Mouse (Mus musculus) adrenal gland, adult 18-20 months (tissue): ENCODE results near the gene Tmem132d. TPM values are rescaled to one million over a fixed set of nuclear protein-coding genes. Genes with fewer than 3 reads are reported as not detected.

ENCODE experiments used
- DNase-seq, 2 experiments: peaks; one replicate each; pipeline ENCODE4 v3.0.0; 2021 to 2022; ENCODE audit warnings: low spot score in 2 of 2
- total RNA-seq, 2 experiments: library from RNA; stranded (reverse); gene quantifications; 1 replicate in 1 of 2; 2 replicates in 1 of 2; pipeline ENCODE4 v1.2.3; 2021

Tmem132d gene
- total RNA-seq, 2 experiments from 2014 or later, result 0.06 TPM; not detected in 1

GRCm38 (mm10) chr5:128233101-128233500 is 199.8 kb downstream of the Tmem132d start:
- no peak for DNase-seq

DNA sequence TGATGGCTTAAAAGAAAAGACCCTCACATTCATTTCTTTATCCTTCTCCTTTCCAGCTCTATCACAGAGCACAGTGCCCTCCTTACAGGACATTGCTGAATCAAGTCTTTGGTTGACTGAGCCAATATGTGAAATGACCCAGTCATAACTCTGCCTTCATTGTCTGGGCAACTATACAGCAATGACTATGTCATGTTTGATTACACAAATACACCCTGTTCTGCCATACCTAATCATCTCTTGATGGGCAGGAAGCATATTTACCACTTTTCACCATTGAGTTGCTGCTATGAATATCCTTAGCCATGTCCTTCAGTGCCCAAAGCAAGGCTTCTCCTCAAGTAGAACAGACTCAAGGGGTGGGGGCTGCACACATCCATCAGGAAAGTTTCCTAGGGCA is 214.6 kb downstream of the Tmem132d start:
- no peak for DNase-seq

- no peak for DNase-seq
Observed at GRCm38 (mm10) chr5:128211125-128211524, 221.8 kb downstream of the Tmem132d start.

DNA sequence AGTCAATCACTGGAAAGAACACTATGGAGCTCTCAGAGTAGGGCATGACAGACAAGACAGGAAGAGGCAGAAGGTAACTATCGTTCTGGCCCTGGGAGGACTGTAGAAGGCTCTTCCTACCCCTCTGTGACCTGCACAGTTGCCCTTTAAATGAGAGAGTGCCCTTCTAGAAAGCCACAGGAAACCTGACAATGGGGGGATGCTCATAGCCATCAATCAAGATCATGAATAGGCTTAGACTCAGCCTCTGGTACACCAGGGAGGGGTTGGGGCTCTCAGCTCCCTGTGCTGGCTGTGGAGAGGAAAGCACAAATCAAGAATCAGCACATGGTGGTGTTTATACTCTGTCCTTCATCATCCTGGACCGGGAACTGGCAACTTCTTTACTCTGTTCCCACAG is 227.2 kb downstream of the Tmem132d start:
- DNase-seq, result no peak

GRCm38 (mm10) chr5:128204685-128205320 is 228.1 kb downstream of the Tmem132d start:
- DNase-seq, result no peak

- DNase-seq, result no peak
Observed at GRCm38 (mm10) chr5:128203879-128204581, 228.8 kb downstream of the Tmem132d start.

DNA sequence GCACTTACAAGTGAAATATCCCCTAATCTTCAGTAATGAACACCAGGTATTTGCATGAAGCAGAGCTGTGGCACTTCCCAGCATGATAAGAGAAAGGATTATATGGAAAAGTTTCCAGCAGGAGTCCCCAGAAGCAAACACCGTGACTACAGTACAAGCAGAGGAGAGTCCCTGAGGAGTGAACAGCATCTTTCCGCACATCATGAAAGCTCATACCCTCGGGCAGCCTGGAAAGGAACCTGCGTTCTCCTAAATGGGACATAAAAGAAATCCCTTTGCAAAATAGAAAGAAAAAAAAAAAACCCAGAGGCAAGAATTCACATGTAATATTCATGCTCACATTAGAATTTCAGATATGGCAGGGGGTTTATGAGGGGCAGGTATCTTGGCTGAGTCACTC is 238.8 kb downstream of the Tmem132d start:
- no peak for DNase-seq

- no peak for DNase-seq
Observed at GRCm38 (mm10) chr5:128192485-128193055, 240.3 kb downstream of the Tmem132d start.

DNA sequence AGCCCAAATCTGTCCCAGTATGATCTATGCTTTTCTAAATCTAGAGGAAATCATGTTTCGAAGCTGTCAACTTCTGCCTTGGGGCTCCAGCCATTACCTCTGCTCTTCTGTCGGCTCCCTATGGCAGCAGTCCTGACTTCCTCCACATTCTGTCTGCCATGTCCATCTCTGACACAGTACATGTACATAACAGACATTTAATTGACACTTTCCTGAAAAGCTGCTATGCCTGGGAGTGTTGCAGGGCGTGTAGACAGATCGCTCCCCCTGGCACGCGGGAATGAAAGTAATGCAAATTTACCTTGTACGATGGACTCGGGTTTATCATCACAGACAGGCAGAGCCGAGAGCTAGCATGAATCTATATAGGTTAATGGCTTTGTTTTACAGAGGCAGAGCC is 241.2 kb downstream of the Tmem132d start:
- no peak for DNase-seq

- DNase-seq, result no peak
Observed at GRCm38 (mm10) chr5:128190243-128190820, 242.5 kb downstream of the Tmem132d start.

GRCm38 (mm10) chr5:128176234-128176633 is 256.6 kb downstream of the Tmem132d start:
- DNase-seq, result no peak

- DNase-seq, result no peak
Observed at GRCm38 (mm10) chr5:128158901-128159675, 273.8 kb downstream of the Tmem132d start.

DNA sequence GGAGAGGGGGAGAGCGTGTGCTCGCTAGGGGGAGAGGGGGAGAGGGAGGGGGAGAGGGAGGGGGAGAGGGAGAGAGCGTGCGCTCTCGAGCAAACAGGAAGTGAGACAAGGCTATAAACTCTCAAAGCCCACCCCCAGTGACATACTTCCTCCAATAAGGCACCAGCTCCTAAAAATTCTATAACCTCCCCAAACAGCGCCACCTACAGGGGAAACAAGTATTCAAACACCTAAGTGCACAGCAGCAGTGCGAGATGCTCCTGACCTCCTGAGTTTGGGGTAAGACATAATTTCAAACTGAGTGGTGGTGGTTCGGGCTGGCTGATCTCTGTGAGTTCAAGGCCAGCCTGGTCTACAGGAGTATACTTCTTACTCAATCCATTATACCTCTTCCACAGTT is 281.4 kb downstream of the Tmem132d start:
- no peak for DNase-seq

- no peak for DNase-seq
Observed at GRCm38 (mm10) chr5:128146901-128147645, 285.8 kb downstream of the Tmem132d start.

DNA sequence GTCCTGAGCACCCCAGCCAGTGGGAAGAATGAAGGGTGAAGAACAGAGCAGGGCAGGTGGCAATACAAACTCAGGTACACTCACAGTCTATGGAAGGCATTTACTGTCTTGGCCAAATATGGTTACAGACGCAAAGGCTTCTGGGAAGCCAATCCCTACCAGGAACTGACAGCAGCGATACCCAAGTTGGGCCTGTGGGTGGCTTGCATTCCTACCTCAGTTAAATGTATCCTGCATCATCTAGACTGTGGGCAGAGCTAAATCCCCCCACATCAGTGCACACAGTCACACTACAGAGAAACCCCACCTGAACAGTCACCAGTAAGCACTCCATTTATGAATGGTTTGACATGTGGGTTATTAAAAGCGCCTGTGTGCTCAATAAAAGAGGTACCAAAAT is 288.1 kb downstream of the Tmem132d start:
- no peak for DNase-seq

GRCm38 (mm10) chr5:128136818-128137217 is 296.1 kb downstream of the Tmem132d start:
- DNase-seq, result no peak

GRCm38 (mm10) chr5:128122656-128123055 is 310.2 kb downstream of the Tmem132d start:
- no peak for DNase-seq

GRCm38 (mm10) chr5:128119171-128119570 is 313.7 kb downstream of the Tmem132d start:
- no peak for DNase-seq

DNA sequence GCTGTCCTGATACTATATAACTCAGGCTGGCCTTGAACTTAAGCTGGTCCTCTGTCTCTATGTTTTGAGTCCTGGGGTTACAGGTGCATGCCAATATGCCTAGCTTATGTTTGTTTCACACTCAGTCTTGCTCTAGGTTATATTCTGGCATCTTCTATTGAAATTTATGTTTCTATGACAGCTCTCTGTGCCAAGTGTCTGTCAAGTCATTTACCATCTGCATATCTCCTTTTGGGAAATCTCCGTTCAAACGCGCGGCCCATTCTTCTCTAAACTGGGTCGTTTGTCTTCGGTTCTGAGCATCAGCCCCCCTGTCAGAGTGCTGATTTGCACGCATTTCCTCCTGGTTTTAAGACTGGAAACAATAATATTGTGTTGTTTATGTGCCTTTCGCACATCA is 319.8 kb downstream of the Tmem132d start:
- no peak for DNase-seq

GRCm38 (mm10) chr5:128112518-128112917 is 320.4 kb downstream of the Tmem132d start:
- no peak for DNase-seq

GRCm38 (mm10) chr5:128111664-128112063 is 321.2 kb downstream of the Tmem132d start:
- DNase-seq, result no peak
